Comparison of ENCODE assay signal across 28 mouse cellular contexts in genomic region chr8:70222041-70222440, GRCm38 (mm10). TPM values are rescaled to one million over a fixed set of nuclear protein-coding genes. Genes with fewer than 3 reads are reported as not detected.
DNase-seq lines count a peak whose midpoint lies in the region; ATAC-seq and TF ChIP-seq lines count a peak whose summit lies in the region.
"Had no signal": no experiment of that assay in that cellular context is flagged by ENCODE, and none has a peak within 500 bp of the region (broad histone marks: within the 10 kb centered on the region; RNA-seq: fewer than 3 reads in every experiment).

No protein-coding gene starts in this region.

- H3K4me3 ChIP-seq in intestine, embryonic 14.5 days (ENCODE audit: low read depth, low read length), result no peak overlapping the region
- no peak overlapping the region for H3K4me3 ChIP-seq in intestine, embryonic 16.5 days (ENCODE audit: low read length)
- H3K4me3 ChIP-seq in E14TG2a.4 (replicated peaks; ENCODE audit: low read length), result peak overlapping the region; percentile 14
- H3K4me3 ChIP-seq in neural tube, embryonic 15.5 days (replicated peaks), result no peak overlapping the region
- H3K4me3 ChIP-seq: embryonic facial prominence, embryonic 10.5 days; embryonic facial prominence, embryonic 13.5 days; erythroblast, embryonic 14.5 days; forebrain, embryonic 12.5 days; forebrain, embryonic 15.5 days; heart, embryonic 10.5 days; heart, embryonic 13.5 days had no signal

- DNase-seq in intestine, embryonic 14.5 days (ENCODE audit: low spot score), result no peak
- peak; percentile 79 for DNase-seq in A20 (ENCODE audit: low read depth, low spot score)
- DNase-seq in spleen, adult 12 weeks (ENCODE audit: low spot score), result no peak
- DNase-seq: adrenal gland, adult 2 months; adrenal gland, postnatal 14 days; cerebellum, adult 11-12 months; cerebellum, adult 9-10 months; cerebellum, postnatal 25 days; gastrocnemius, postnatal 10 days; gastrocnemius, postnatal 36 days; heart, adult 18-20 months; heart, postnatal 14 days; heart, postnatal 4 days; kidney, adult 11 months had no signal

- 0 out of 2 replicates have a peak, but pooled peaks cover 4% of the 10 kb centered on the region for H3K4me1 ChIP-seq in intestine, embryonic 14.5 days (replicated peaks; ENCODE audit: control insufficient read depth, insufficient read depth, low read length)
- no peaks in the 10 kb centered on the region for H3K4me1 ChIP-seq in intestine, embryonic 16.5 days (ENCODE audit: control insufficient read depth, insufficient read depth, low read length)
- peaks cover 44% of the 10 kb centered on the region for H3K4me1 ChIP-seq in E14TG2a.4 (replicated peaks; ENCODE audit: low read depth, low read length)
- no peaks in the 10 kb centered on the region for H3K4me1 ChIP-seq in neural tube, embryonic 15.5 days
- H3K4me1 ChIP-seq: embryonic facial prominence, embryonic 13.5 days; forebrain, embryonic 12.5 days had no signal

- H3K9ac ChIP-seq in intestine, embryonic 14.5 days (ENCODE audit: low read length), result no peak overlapping the region
- H3K9ac ChIP-seq in intestine, embryonic 16.5 days (ENCODE audit: low read depth, low read length), result no peak overlapping the region
- no peak overlapping the region for H3K9ac ChIP-seq in neural tube, embryonic 15.5 days (replicated peaks)
- H3K9ac ChIP-seq: embryonic facial prominence, embryonic 13.5 days; forebrain, embryonic 12.5 days; forebrain, embryonic 15.5 days; heart, embryonic 13.5 days; hindbrain, embryonic 14.5 days had no signal

- WGBS in intestine, embryonic 14.5 days, result 91% methylated on average over 12 of the region's 12 CpGs
- WGBS in intestine, embryonic 16.5 days, result 94% methylated on average over 12 of the region's 12 CpGs
- 93% methylated on average over 12 of the region's 12 CpGs for WGBS in neural tube, embryonic 15.5 days

- no peak overlapping the region for H3K4me2 ChIP-seq in intestine, embryonic 14.5 days (ENCODE audit: low read length)
- H3K4me2 ChIP-seq in intestine, embryonic 16.5 days (ENCODE audit: low read depth, low read length), result no peak overlapping the region
- H3K4me2 ChIP-seq in neural tube, embryonic 15.5 days, result no peak overlapping the region
- H3K4me2 ChIP-seq: embryonic facial prominence, embryonic 13.5 days; forebrain, embryonic 12.5 days; forebrain, embryonic 15.5 days; heart, embryonic 13.5 days; hindbrain, embryonic 14.5 days had no signal

- H3K36me3 ChIP-seq in intestine, embryonic 14.5 days (ENCODE audit: control insufficient read depth, insufficient read depth, low read length), result peaks cover 29% of the 10 kb centered on the region
- peaks cover 8% of the 10 kb centered on the region; the same call in 1 of the 2 replicates for H3K36me3 ChIP-seq in intestine, embryonic 16.5 days (ENCODE audit: control insufficient read depth, insufficient read depth, low read length)
- H3K36me3 ChIP-seq in E14TG2a.4 (ENCODE audit: insufficient read depth, low read length), result peaks cover 62% of the 10 kb centered on the region
- H3K36me3 ChIP-seq in neural tube, embryonic 15.5 days, result peaks cover 61% of the 10 kb centered on the region

- no peak overlapping the region for H3K27ac ChIP-seq in intestine, embryonic 14.5 days (ENCODE audit: low read depth)
- no peak overlapping the region for H3K27ac ChIP-seq in intestine, embryonic 16.5 days (ENCODE audit: low read length)
- no peak overlapping the region for H3K27ac ChIP-seq in neural tube, embryonic 15.5 days (replicated peaks)
- H3K27ac ChIP-seq: embryonic facial prominence, embryonic 10.5 days; embryonic facial prominence, embryonic 13.5 days; forebrain, embryonic 12.5 days; forebrain, embryonic 15.5 days; heart, embryonic 10.5 days; heart, embryonic 13.5 days; hindbrain, embryonic 14.5 days; hindbrain, postnatal 0 days had no signal

- H3K27me3 ChIP-seq in intestine, embryonic 14.5 days (replicated peaks; ENCODE audit: control insufficient read depth, insufficient read depth, low read length), result no peaks in the 10 kb centered on the region
- no peaks in the 10 kb centered on the region for H3K27me3 ChIP-seq in intestine, embryonic 16.5 days (replicated peaks; ENCODE audit: control insufficient read depth, insufficient read depth, low read length)
- 0 out of 2 replicates have a peak, but pooled peaks cover 4% of the 10 kb centered on the region for H3K27me3 ChIP-seq in E14TG2a.4 (ENCODE audit: insufficient read depth, low read length)
- no peaks in the 10 kb centered on the region for H3K27me3 ChIP-seq in neural tube, embryonic 15.5 days (replicated peaks)
- H3K27me3 ChIP-seq: forebrain, embryonic 12.5 days; forebrain, embryonic 15.5 days; heart, embryonic 13.5 days had no signal

- ATAC-seq in intestine, embryonic 14.5 days (replicated peaks; ENCODE audit: low FRiP score, low TSS enrichment, low read depth), result peak; percentile 32; the same call in 1 of the 2 replicates
- no peak for ATAC-seq in intestine, embryonic 16.5 days
- peak; percentile 49 for ATAC-seq in granulocyte monocyte progenitor cell, adult 5-6 weeks (replicated peaks; ENCODE audit: poor library complexity, severe bottlenecking)
- ATAC-seq in neural tube, embryonic 15.5 days (ENCODE audit: low FRiP score), result no peak
- ATAC-seq: forebrain, embryonic 15.5 days; hindbrain, postnatal 0 days; inflammation-experienced regulatory T-cells, adult 6 months had no signal

- H3K9me3 ChIP-seq in intestine, embryonic 14.5 days (ENCODE audit: control insufficient read depth, low read length), result no peaks in the 10 kb centered on the region
- H3K9me3 ChIP-seq in intestine, embryonic 16.5 days (ENCODE audit: control insufficient read depth, low read length), result no peaks in the 10 kb centered on the region
- H3K9me3 ChIP-seq in E14TG2a.4 (ENCODE audit: low read length), result no peaks in the 10 kb centered on the region
- no peaks in the 10 kb centered on the region for H3K9me3 ChIP-seq in neural tube, embryonic 15.5 days (replicated peaks)
- H3K9me3 ChIP-seq: embryonic facial prominence, embryonic 10.5 days; embryonic facial prominence, embryonic 13.5 days; forebrain, embryonic 12.5 days; forebrain, embryonic 15.5 days; heart, embryonic 10.5 days; heart, embryonic 13.5 days had no signal

- no peak for TF ChIP-seq CTCF in E14TG2a.4 (conservative IDR thresholded peaks at IDR 0.05; ENCODE audit: low read length)

RNA-seq across cellular contexts. Expression of gene Slc25a42, which starts 9.9 kb away (rescaled TPM):
- polyA plus RNA-seq in intestine, embryonic 14.5 days (2014; fragmentation: Nextera tagmentation; extraction: Ambion mirVana), result 3.9 and 4.0 TPM in 2 replicates
- 7.6 and 10.5 TPM in 2 replicates for polyA plus RNA-seq in intestine, embryonic 16.5 days (2015; fragmentation: Nextera tagmentation; extraction: Ambion mirVana)
- total RNA-seq in granulocyte monocyte progenitor cell, adult 5-6 weeks (2014; fragmentation: Nextera tagmentation), result 3.2 and 5.5 TPM in 2 replicates
- total RNA-seq in granulocyte monocyte progenitor cell, adult 5-6 weeks (2017), result 0.62 and 1.2 TPM in 2 replicates
- 9.3 and 10.9 TPM in 2 replicates for polyA plus RNA-seq in neural tube, embryonic 15.5 days (2015; fragmentation: Nextera tagmentation; extraction: Ambion mirVana)

RNA-seq across cellular contexts. Expression of gene Sugp2, which starts 12.0 kb away (rescaled TPM):
- 28.1 and 31.7 TPM in 2 replicates for polyA plus RNA-seq in intestine, embryonic 14.5 days (2014; fragmentation: Nextera tagmentation; extraction: Ambion mirVana)
- polyA plus RNA-seq in intestine, embryonic 16.5 days (2015; fragmentation: Nextera tagmentation; extraction: Ambion mirVana), result 17.3 and 18.1 TPM in 2 replicates
- total RNA-seq in granulocyte monocyte progenitor cell, adult 5-6 weeks (2014; fragmentation: Nextera tagmentation), result 62.5 and 68.0 TPM in 2 replicates
- total RNA-seq in granulocyte monocyte progenitor cell, adult 5-6 weeks (2017), result 26.0 and 56.4 TPM in 2 replicates
- 77.3 and 80.5 TPM in 2 replicates for polyA plus RNA-seq in neural tube, embryonic 15.5 days (2015; fragmentation: Nextera tagmentation; extraction: Ambion mirVana)

RNA-seq across cellular contexts. Expression of gene Armc6, which starts 12.2 kb away (rescaled TPM):
- polyA plus RNA-seq in intestine, embryonic 14.5 days (2014; fragmentation: Nextera tagmentation; extraction: Ambion mirVana), result 24.4 and 25.8 TPM in 2 replicates
- polyA plus RNA-seq in intestine, embryonic 16.5 days (2015; fragmentation: Nextera tagmentation; extraction: Ambion mirVana), result 25.1 and 29.0 TPM in 2 replicates
- 4.9 and 6.9 TPM in 2 replicates for total RNA-seq in granulocyte monocyte progenitor cell, adult 5-6 weeks (2014; fragmentation: Nextera tagmentation)
- 8.0 and 9.4 TPM in 2 replicates for total RNA-seq in granulocyte monocyte progenitor cell, adult 5-6 weeks (2017)
- 106 and 112 TPM in 2 replicates for polyA plus RNA-seq in neural tube, embryonic 15.5 days (2015; fragmentation: Nextera tagmentation; extraction: Ambion mirVana)

RNA-seq across cellular contexts. Expression of gene Tmem161a, which starts 49.9 kb away (rescaled TPM):
- polyA plus RNA-seq in intestine, embryonic 14.5 days (2014; fragmentation: Nextera tagmentation; extraction: Ambion mirVana), result 44.1 and 50.8 TPM in 2 replicates
- 66.9 and 67.7 TPM in 2 replicates for polyA plus RNA-seq in intestine, embryonic 16.5 days (2015; fragmentation: Nextera tagmentation; extraction: Ambion mirVana)
- total RNA-seq in granulocyte monocyte progenitor cell, adult 5-6 weeks (2014; fragmentation: Nextera tagmentation), result 15.6 and 29.6 TPM in 2 replicates
- 9.4 and 21.4 TPM in 2 replicates for total RNA-seq in granulocyte monocyte progenitor cell, adult 5-6 weeks (2017)
- 51.1 and 54.0 TPM in 2 replicates for polyA plus RNA-seq in neural tube, embryonic 15.5 days (2015; fragmentation: Nextera tagmentation; extraction: Ambion mirVana)

Comparison
In these comparisons a context has a peak if more than half of its experiments do, and no peak if none do; other contexts are left out.
1. ATAC-seq: peak in intestine, embryonic 14.5 days (single experiment) and granulocyte monocyte progenitor cell, adult 5-6 weeks (single experiment); none in intestine, embryonic 16.5 days (single experiment) and neural tube, embryonic 15.5 days (single experiment).